Mouse (Mus musculus): ENCODE results near the gene Tmem60. TPM values are rescaled to one million over a fixed set of nuclear protein-coding genes. Genes with fewer than 3 reads are reported as not detected.

Gene Tmem60
- polyA plus RNA-seq (2015; fragmentation: Illumina TruSeq; extraction: RNeasy Lipid Tissue Mini Kit (QIAGEN cat#74804); ENCODE audit: low read depth, low replicate concordance), result 42.4 TPM

DNA sequence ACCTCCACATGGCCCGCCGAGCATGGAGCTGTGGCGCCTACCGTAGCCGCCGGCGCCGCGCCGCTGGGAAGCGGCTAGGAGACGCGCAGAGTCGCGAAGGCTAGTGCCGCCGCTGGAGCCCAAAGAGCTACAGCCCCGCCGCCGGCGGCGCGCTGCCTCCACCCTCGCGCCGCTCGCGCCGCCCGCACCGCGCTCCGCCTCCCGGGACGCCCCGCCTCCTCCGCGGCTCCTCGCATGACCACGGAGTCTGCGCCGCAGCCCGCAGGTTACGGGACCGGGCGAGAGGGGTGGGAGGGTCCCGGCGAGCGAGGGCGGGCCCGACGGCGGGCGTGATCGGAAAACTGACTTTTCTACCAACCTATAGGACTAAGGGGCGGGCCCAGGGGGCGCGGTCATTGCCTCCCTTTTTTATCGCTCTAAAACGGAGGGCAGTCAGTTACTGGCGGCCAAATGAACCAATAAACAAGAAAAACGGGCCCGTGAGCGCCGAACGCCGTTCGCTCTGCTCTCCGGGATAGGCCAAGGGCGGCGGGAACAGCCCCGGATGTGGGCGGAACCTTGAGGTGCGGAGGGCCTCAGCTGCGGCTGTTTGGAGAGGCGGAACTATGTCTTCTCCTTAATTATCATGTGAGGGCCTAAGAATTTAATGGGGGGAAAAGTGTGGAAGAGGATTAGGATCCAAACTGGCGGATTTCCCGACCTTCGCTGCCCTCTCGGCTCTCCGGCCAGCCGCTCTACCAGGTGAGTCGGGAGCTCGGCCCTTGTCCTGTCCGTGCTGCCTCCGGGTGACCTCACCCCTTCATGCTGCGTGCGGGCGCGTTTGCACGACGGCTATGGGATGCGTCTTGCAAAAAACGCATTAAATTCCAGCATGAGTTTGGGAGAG, at the start of gene Tmem60, which contains the start of gene Phtf2:
Gene Tmem60 (plus strand): TSS at position 277 of the 886 bp plus-strand sequence.
Gene Phtf2 (minus strand): TSS at position 210 of the 886 bp plus-strand sequence.

Other genes with a start within 250 kb of the Tmem60 start
- 10.5 TPM for gene Phtf2, start 67 bp upstream of the Tmem60 start, polyA plus RNA-seq (2015; fragmentation: Illumina TruSeq; extraction: RNeasy Lipid Tissue Mini Kit (QIAGEN cat#74804); ENCODE audit: low read depth, low replicate concordance)
- gene Rsbn1l, start 74.2 kb downstream of the Tmem60 start, polyA plus RNA-seq (2015; fragmentation: Illumina TruSeq; extraction: RNeasy Lipid Tissue Mini Kit (QIAGEN cat#74804); ENCODE audit: low read depth, low replicate concordance), result 12.9 TPM
- gene Ptpn12, start 173.7 kb downstream of the Tmem60 start, polyA plus RNA-seq (2015; fragmentation: Illumina TruSeq; extraction: RNeasy Lipid Tissue Mini Kit (QIAGEN cat#74804); ENCODE audit: low read depth, low replicate concordance), result 30.5 TPM

Data from brain, adult 10 weeks (tissue).